Mouse (Mus musculus) testis, adult 2 months (tissue): Measurements from ENCODE around the gene Pik3c2g. TPM values are rescaled to one million over a fixed set of nuclear protein-coding genes. Genes with fewer than 3 reads are reported as not detected.
A peak's percentile ranks its signal among the peaks of the same experiment; 100 is the strongest.

ENCODE experiments used
- H3K27ac ChIP-seq: fragments of 200-500 bp; 2 replicates; pipeline ENCODE4 v1.5.1; 2012; ENCODE audit warnings: low read depth, low read length; ENCODE audit not compliant: control insufficient read depth, insufficient read depth
- H3K27me3 ChIP-seq: fragments of 200-500 bp; 2 replicates; pipeline ENCODE4 v1.6.1; 2012; ENCODE audit warnings: mild to moderate bottlenecking, low read length, moderate library complexity; ENCODE audit not compliant: control insufficient read depth, insufficient read depth
- H3K36me3 ChIP-seq: fragments of 200-500 bp; 2 replicates; pipeline ENCODE4 v1.6.1; 2012; ENCODE audit warnings: mild to moderate bottlenecking, low read length; ENCODE audit not compliant: control insufficient read depth, insufficient read depth
- H3K4me1 ChIP-seq: fragments of 200-500 bp; 2 replicates; pipeline ENCODE4 v1.6.1; 2012; ENCODE audit warnings: low read length; ENCODE audit not compliant: control insufficient read depth, insufficient read depth
- H3K4me3 ChIP-seq: fragments of 200-500 bp; 2 replicates; pipeline ENCODE4 v1.5.1; 2012; ENCODE audit warnings: low read depth, mild to moderate bottlenecking, low read length, moderate library complexity, mixed read lengths; ENCODE audit not compliant: control insufficient read depth
- CTCF ChIP-seq: fragments of 200-500 bp; IDR thresholded peaks from 2 replicates; pipeline ENCODE4 v1.5.1; 2012; ENCODE audit warnings: low read depth, mild to moderate bottlenecking, inconsistent platforms, low read length, moderate library complexity; ENCODE audit not compliant: control insufficient read depth, insufficient read depth, insufficient replicate concordance
- POLR2A ChIP-seq: fragments of 200-500 bp; IDR thresholded peaks from 2 replicates; pipeline ENCODE4 v1.6.1; 2012; ENCODE audit warnings: low read depth, mild to moderate bottlenecking, inconsistent platforms, low read length, moderate library complexity; ENCODE audit not compliant: control insufficient read depth
- polyA plus RNA-seq: library from polyadenylated mRNA; depleted of rRNA; stranded (reverse); fragments of >200 nt; gene quantifications from 2 replicates; pipeline ENCODE4 v1.2.3, GENCODE M21; 2012

The Pik3c2g gene
- polyA plus RNA-seq, 1 experiment: 0.35 TPM

- no peaks in the 10 kb centered on the region for H3K27me3 ChIP-seq
- TF ChIP-seq POLR2A (no peak), CTCF (no peak)
- H3K4me1 ChIP-seq: no peaks in the 10 kb centered on the region
- H3K4me3 ChIP-seq: no peak overlapping the region
- no peak overlapping the region for H3K27ac ChIP-seq
- no peaks in the 10 kb centered on the region for H3K36me3 ChIP-seq
Measured at GRCm38 (mm10) chr6:139624756-139625155, 37.7 kb downstream of the Pik3c2g start.

GRCm38 (mm10) chr6:139634561-139634960, 47.5 kb downstream of the Pik3c2g start:
- TF ChIP-seq CTCF (peak; percentile 29; the same call in 1 of the 2 replicates), POLR2A (no peak)
- H3K4me3 ChIP-seq: no peak overlapping the region
- no peak overlapping the region for H3K27ac ChIP-seq
- H3K27me3 ChIP-seq: no peaks in the 10 kb centered on the region
- H3K4me1 ChIP-seq: no peaks in the 10 kb centered on the region; the same call in 1 of the 2 replicates
- no peaks in the 10 kb centered on the region for H3K36me3 ChIP-seq

GRCm38 (mm10) chr6:139655399-139655798, 68.4 kb downstream of the Pik3c2g start:
- no peak for TF ChIP-seq POLR2A
- TF ChIP-seq CTCF: no peak; the same call in 1 of the 2 replicates
- H3K36me3 ChIP-seq: no peaks in the 10 kb centered on the region
- no peak overlapping the region for H3K27ac ChIP-seq
- H3K27me3 ChIP-seq: no peaks in the 10 kb centered on the region
- no peaks in the 10 kb centered on the region for H3K4me1 ChIP-seq
- H3K4me3 ChIP-seq: no peak overlapping the region

- Histone ChIP-seq H3K36me3 (no peaks in the 10 kb centered on the region), H3K27ac (no peak overlapping the region), H3K4me1 (no peaks in the 10 kb centered on the region), H3K4me3 (no peak overlapping the region), H3K27me3 (no peaks in the 10 kb centered on the region)
- TF ChIP-seq POLR2A (no peak), CTCF (no peak)
Measured at GRCm38 (mm10) chr6:139662462-139662861, 75.4 kb downstream of the Pik3c2g start.

- H3K27me3 ChIP-seq: no peaks in the 10 kb centered on the region
- no peaks in the 10 kb centered on the region for H3K4me1 ChIP-seq
- H3K4me3 ChIP-seq: no peak overlapping the region
- TF ChIP-seq POLR2A (no peak), CTCF (no peak)
- no peak overlapping the region for H3K27ac ChIP-seq
- H3K36me3 ChIP-seq: no peaks in the 10 kb centered on the region
Measured at GRCm38 (mm10) chr6:139718416-139718984, 131.5 kb downstream of the Pik3c2g start.

- Histone ChIP-seq H3K36me3 (no peaks in the 10 kb centered on the region), H3K4me3 (no peak overlapping the region)
- TF ChIP-seq CTCF (no peak), POLR2A (no peak)
Measured at GRCm38 (mm10) chr6:139719639-139720221, 132.7 kb downstream of the Pik3c2g start.

GRCm38 (mm10) chr6:139735708-139736626, 148.9 kb downstream of the Pik3c2g start:
- no peak for TF ChIP-seq POLR2A
- TF ChIP-seq CTCF: no peak
- H3K27ac ChIP-seq: no peak overlapping the region
- no peaks in the 10 kb centered on the region for H3K27me3 ChIP-seq

More at GRCm38 (mm10) chr6:139719639-139720221, 132.7 kb downstream of the Pik3c2g start:
- Histone ChIP-seq H3K4me1 (no peaks in the 10 kb centered on the region), H3K27me3 (no peaks in the 10 kb centered on the region), H3K27ac (no peak overlapping the region)

More at GRCm38 (mm10) chr6:139735708-139736626, 148.9 kb downstream of the Pik3c2g start:
- Histone ChIP-seq H3K4me1 (no peaks in the 10 kb centered on the region), H3K4me3 (no peak overlapping the region), H3K36me3 (no peaks in the 10 kb centered on the region)
